Mouse (Mus musculus) lung, embryonic 14.5 days (tissue): Measurements from ENCODE around the gene Mylk. TPM values are rescaled to one million over a fixed set of nuclear protein-coding genes. Genes with fewer than 3 reads are reported as not detected.
"Not testable (repeated sequence)": the region's sequence is repeated elsewhere in the genome, so short reads cannot be mapped to it uniquely, and the experiment has no call there.

Experiments used
- ATAC-seq: fragments of 200-750 bp; cut with Nextera tagmentation; 2 replicates; pipeline ENCODE4 v1.8.0; 2017; ENCODE audit warnings: mild to moderate bottlenecking, moderate TSS enrichment, moderate library complexity; ENCODE audit not compliant: insufficient read depth
- DNase-seq: peaks from one replicate; pipeline ENCODE4 v3.0.0-alpha.2; 2015
- H3K27ac ChIP-seq: fragments of 300-500 bp; sonication (generic); 2 replicates; pipeline ENCODE4 v1.5.1; 2014; ENCODE audit warnings: low read depth, mild to moderate bottlenecking, moderate library complexity
- H3K27me3 ChIP-seq: fragments of 300-500 bp; sonication (generic); 2 replicates; pipeline ENCODE4 v1.6.1; 2014; ENCODE audit warnings: low read length, control low read depth; ENCODE audit not compliant: insufficient read depth
- H3K36me3 ChIP-seq: fragments of 300-500 bp; sonication (generic); 2 replicates; pipeline ENCODE4 v1.6.1; 2014; ENCODE audit warnings: control low read depth; ENCODE audit not compliant: insufficient read depth
- H3K4me1 ChIP-seq: fragments of 300-500 bp; sonication (generic); 2 replicates; pipeline ENCODE4 v1.6.1; 2014; ENCODE audit warnings: antibody characterized with exemption, control low read depth; ENCODE audit not compliant: insufficient read depth
- H3K4me2 ChIP-seq: fragments of 300-500 bp; sonication (generic); 2 replicates; pipeline ENCODE4 v1.6.1; 2014; ENCODE audit warnings: mild to moderate bottlenecking
- H3K4me3 ChIP-seq: fragments of 300-500 bp; sonication (generic); 2 replicates; pipeline ENCODE4 v1.5.1; 2014; ENCODE audit warnings: low read depth, low read length
- H3K9ac ChIP-seq: fragments of 300-500 bp; sonication (generic); 2 replicates; pipeline ENCODE4 v1.6.1; 2014
- H3K9me3 ChIP-seq: fragments of 300-500 bp; sonication (generic); 2 replicates; pipeline ENCODE4 v1.6.1; 2016; ENCODE audit warnings: low read depth, low read length, control low read depth
- CTCF ChIP-seq: IDR thresholded peaks from 2 replicates; pipeline ENCODE4 v1.5.1; 2016; ENCODE audit warnings: antibody characterized with exemption, low read depth
- WGBS: fragments of 180-500 bp; shearing (Covaris S2); extraction: QIAGEN DNeasy Blood & Tissue Kit; methylation state at CpG from one replicate; pipeline ENCODE4 v1.1.7; 2014; 5-methylcytosine and 5-hydroxymethylcytosine counted together
- polyA plus RNA-seq: library from polyadenylated mRNA; unstranded; fragments of >200 nt; fragmentation: Nextera tagmentation; extraction: Ambion mirVana; gene quantifications from 2 replicates; pipeline ENCODE4 v1.2.1, GENCODE M21; 2014

The Mylk gene
- polyA plus RNA-seq, 1 experiment from 2014 or later, result 122 TPM

GRCm38 (mm10) chr16:34725156-34725555 lies 19.9 kb upstream of the Mylk start:
- Histone ChIP-seq H3K4me2 (no peak overlapping the region), H3K36me3 (peaks cover 32% of the 10 kb centered on the region), H3K9me3 (no peaks in the 10 kb centered on the region), H3K27me3 (no peaks in the 10 kb centered on the region), H3K4me3 (no peak overlapping the region), H3K4me1 (no peaks in the 10 kb centered on the region), H3K27ac (no peak overlapping the region), H3K9ac (no peak overlapping the region)
- WGBS, result 83% methylated on average over 3 of the region's 3 CpGs
- DNase-seq (no peak), ATAC-seq (no peak)
- TF ChIP-seq CTCF, result no peak

DNA sequence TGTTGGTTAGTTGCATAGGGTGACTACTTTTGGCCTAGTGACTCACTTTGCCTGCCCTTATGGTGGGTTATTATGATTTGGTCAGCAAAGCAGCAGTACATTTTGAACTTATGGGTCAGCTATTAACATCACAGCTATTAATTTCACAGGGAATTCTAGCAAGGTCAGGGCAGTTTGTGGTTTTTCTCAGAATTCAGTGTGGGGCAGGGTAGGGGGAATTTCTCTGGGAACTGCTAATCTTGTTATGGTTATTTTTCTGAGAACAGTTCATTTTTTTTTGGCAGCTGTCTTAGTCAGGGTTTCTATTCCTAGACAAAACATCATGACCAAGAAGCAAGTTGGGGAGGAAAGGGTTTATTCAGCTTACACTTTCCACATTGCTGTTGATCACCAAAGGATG lies 16.4 kb upstream of the Mylk start:
- peaks cover 13% of the 10 kb centered on the region for H3K36me3 ChIP-seq
- not testable (repeated sequence) for H3K27me3 ChIP-seq, H3K4me1 ChIP-seq, H3K27ac ChIP-seq, H3K9me3 ChIP-seq, DNase-seq, H3K9ac ChIP-seq, H3K4me2 ChIP-seq, ATAC-seq, H3K4me3 ChIP-seq

- H3K27ac ChIP-seq, result no peak overlapping the region
- no peak overlapping the region for H3K9ac ChIP-seq
- no peaks in the 10 kb centered on the region for H3K9me3 ChIP-seq
- H3K36me3 ChIP-seq, result peaks cover 12% of the 10 kb centered on the region; the same call in 1 of the 2 replicates
- no peaks in the 10 kb centered on the region for H3K4me1 ChIP-seq
- H3K4me3 ChIP-seq, result no peak overlapping the region
- no peaks in the 10 kb centered on the region for H3K27me3 ChIP-seq
- ATAC-seq (no peak), DNase-seq (no peak)
- TF ChIP-seq CTCF, result no peak
- no peak overlapping the region for H3K4me2 ChIP-seq
- 87% methylated on average over 1 of the region's 1 CpGs for WGBS
Observed at GRCm38 (mm10) chr16:34729371-34729770, 15.6 kb upstream of the Mylk start.

DNA sequence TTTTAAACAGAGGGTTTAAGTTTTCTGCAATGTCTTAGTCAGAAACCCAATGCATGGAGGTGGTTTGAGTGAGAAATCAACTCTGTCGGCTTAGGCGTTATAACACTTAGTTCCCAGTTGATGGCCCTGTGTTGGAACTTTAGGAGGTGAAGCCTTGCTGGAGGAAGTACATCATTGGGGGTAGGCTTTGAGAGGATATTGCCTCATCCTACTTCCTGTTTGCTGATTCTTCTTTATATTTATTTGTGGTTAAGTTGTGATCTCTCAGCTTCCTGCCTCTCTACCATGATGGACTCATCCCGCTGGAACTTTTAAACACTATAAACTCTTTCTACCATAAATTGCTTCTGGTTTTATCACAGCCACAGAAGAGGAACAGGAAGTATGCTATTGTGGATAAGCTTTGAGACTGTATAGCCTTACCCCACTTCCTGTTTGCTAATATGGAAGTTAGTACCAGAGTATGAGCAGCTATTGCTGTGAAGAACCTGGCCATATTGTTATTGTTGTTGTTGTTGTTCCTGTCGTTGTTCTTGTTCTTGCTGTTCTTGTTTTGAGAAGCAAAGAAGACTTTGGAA lies 6.3 kb upstream of the Mylk start:
- no peak overlapping the region for H3K4me3 ChIP-seq
- 75% methylated on average over 4 of the region's 4 CpGs for WGBS
- H3K27ac ChIP-seq, result no peak overlapping the region
- no peak for ATAC-seq
- TF ChIP-seq CTCF, result no peak
- no peaks in the 10 kb centered on the region for H3K9me3 ChIP-seq
- no peaks in the 10 kb centered on the region for H3K4me1 ChIP-seq
- no peaks in the 10 kb centered on the region for H3K36me3 ChIP-seq
- H3K4me2 ChIP-seq, result no peak overlapping the region
- no peak for DNase-seq
- no peak overlapping the region for H3K9ac ChIP-seq
- no peaks in the 10 kb centered on the region for H3K27me3 ChIP-seq

- Histone ChIP-seq H3K4me3 (no peak overlapping the region), H3K4me2 (no peak overlapping the region), H3K27ac (no peak overlapping the region), H3K4me1 (peaks cover 3% of the 10 kb centered on the region; the same call in 1 of the 2 replicates), H3K9ac (no peak overlapping the region), H3K27me3 (0 out of 2 replicates have a peak, but pooled peaks cover 6% of the 10 kb centered on the region), H3K9me3 (no peaks in the 10 kb centered on the region), H3K36me3 (no peaks in the 10 kb centered on the region)
- WGBS, result 42% methylated on average over 2 of the region's 2 CpGs
- ATAC-seq, result no peak
- peak; percentile 23; the same call in 1 of the 2 replicates for TF ChIP-seq CTCF
- no peak for DNase-seq
Observed at GRCm38 (mm10) chr16:34742930-34743329, 2.1 kb upstream of the Mylk start.

DNA sequence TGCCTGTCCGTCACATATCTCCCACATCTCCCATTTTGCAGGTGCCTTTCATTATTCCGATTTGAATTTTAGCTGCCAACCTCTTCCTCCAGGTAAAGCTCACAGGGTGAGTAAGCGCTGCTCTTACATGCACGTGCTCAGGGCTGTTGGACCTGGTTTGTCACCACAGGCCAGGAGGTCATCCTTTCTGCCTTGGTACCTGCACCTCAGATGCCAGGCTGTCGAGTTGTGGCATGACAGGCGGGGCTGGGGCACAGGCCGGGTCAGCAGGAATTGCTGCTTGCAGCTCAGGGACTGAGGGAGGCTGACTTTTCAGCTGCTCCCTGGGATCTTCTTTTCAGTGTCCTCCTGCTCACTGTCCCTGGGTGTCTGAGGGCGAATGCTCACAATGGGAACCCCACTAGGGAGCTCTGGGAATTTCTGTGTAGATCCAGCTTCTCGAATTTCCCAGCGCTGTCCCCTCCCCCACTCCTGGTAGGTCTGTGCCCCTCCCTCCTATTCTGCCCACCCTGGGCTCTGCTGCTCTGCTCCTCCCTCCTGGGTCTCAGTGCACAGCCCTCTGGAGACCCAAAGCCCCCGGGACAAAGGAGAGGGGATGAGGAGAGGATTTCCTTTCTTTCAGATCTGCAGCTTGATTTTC lies 3.2 kb downstream of the Mylk start:
- H3K4me1 ChIP-seq, result peaks cover 4% of the 10 kb centered on the region; the same call in 1 of the 2 replicates
- H3K4me2 ChIP-seq, result no peak overlapping the region
- H3K27me3 ChIP-seq, result 0 out of 2 replicates have a peak, but pooled peaks cover 6% of the 10 kb centered on the region
- no peak overlapping the region for H3K27ac ChIP-seq
- no peak overlapping the region for H3K9ac ChIP-seq
- WGBS, result 28% methylated on average over 11 of the region's 11 CpGs
- no peaks in the 10 kb centered on the region for H3K9me3 ChIP-seq
- no peak overlapping the region for H3K4me3 ChIP-seq
- H3K36me3 ChIP-seq, result no peaks in the 10 kb centered on the region
- TF ChIP-seq CTCF, result no peak
- no peak for ATAC-seq
- DNase-seq, result no peak

DNA sequence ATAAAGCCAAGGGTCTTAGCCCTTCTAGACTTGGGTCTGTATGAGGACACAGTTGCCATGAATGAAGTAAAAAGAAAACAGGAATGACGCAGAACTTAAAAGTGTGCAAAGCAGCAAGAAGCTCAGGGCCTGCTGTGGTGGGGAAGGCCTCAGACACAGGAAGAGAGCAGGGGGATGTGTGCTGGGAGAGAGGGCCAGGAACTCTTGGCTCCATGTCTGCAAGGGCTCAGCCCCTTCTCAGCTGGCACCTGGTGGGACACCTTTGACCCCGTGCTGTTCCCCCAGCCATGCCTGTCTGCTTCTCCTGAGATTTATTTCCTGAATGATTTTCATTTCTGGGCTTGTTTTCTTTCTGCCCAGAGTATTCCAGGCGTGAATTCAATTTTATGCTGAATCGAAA lies 4.5 kb downstream of the Mylk start:
- no peak for DNase-seq
- 74% methylated on average over 4 of the region's 4 CpGs for WGBS

More for the DNA sequence above, 4.5 kb downstream of the Mylk start:
- H3K27ac ChIP-seq, result no peak overlapping the region
- no peak for TF ChIP-seq CTCF
- no peaks in the 10 kb centered on the region for H3K36me3 ChIP-seq
- H3K9ac ChIP-seq, result no peak overlapping the region
- H3K27me3 ChIP-seq, result 0 out of 2 replicates have a peak, but pooled peaks cover 6% of the 10 kb centered on the region
- no peak for ATAC-seq
- no peak overlapping the region for H3K4me3 ChIP-seq
- no peak overlapping the region for H3K4me2 ChIP-seq
- H3K4me1 ChIP-seq, result peaks cover 4% of the 10 kb centered on the region; the same call in 1 of the 2 replicates
- no peaks in the 10 kb centered on the region for H3K9me3 ChIP-seq
